Mouse (Mus musculus): ENCODE data around the gene Hist1h2ai. TPM values are rescaled to one million over a fixed set of nuclear protein-coding genes. Genes with fewer than 3 reads are reported as not detected.
"Not testable (repeated sequence)": the region's sequence is repeated elsewhere in the genome, so short reads cannot be mapped to it uniquely, and the experiment has no call there.

Hist1h2ai gene
- polyA plus RNA-seq, 1 experiment = 1.7 TPM

DNA sequence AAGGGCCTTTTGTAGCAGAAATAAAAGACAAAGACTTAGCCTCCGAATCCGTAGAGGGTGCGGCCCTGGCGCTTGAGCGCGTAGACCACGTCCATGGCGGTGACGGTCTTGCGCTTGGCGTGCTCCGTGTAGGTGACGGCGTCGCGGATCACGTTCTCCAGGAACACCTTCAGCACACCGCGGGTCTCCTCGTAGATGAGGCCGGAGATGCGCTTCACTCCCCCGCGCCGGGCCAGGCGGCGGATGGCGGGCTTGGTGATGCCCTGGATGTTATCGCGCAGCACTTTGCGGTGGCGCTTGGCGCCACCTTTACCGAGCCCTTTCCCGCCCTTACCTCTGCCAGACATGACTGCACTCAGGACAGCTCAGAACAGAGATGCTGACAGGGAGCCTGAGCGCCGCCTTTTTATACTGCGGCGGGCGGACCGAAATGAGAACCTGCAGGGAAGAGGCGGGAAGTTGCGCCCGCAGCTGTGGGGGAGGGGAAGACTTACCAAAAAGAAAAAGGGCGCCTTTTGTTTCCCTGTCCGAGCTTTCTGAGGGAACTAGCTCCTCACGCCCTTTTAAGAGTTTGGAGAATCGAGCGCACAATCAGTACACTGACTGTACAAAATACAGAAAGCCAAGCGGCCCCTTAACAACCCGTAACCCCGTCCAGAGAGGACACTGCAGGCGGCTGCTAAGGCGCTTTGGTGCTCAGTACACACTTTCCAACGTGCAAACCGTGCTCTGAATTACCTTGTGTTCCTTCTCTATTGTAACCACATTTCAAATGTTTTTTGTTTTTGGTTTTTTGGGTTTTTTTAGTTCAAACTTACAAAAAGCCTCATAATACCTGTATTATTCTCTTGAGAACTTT, 34.2 kb downstream of the Hist1h2ai start, which contains the start of gene Hist1h4k:
Gene Hist1h4k (minus strand): TSS at position 347 of the 859 bp plus-strand sequence.
- not testable (repeated sequence) for H3K4me1 ChIP-seq (ENCODE audit: control insufficient read depth, insufficient read depth, low read length)
- peak; percentile 90 for TF ChIP-seq POLR2A (IDR thresholded peaks at IDR 0.05; ENCODE audit: extremely low read depth, insufficient read depth, low read length)

GRCm38 (mm10) chr13:21751417-21751816, 35.2 kb downstream of the Hist1h2ai start:
- TF ChIP-seq POLR2A (IDR thresholded peaks at IDR 0.05; ENCODE audit: extremely low read depth, insufficient read depth, low read length) (no peak), CTCF (IDR thresholded peaks at IDR 0.05; ENCODE audit: extremely low read depth, insufficient read depth, low read length) (no peak)
- peaks cover 2% of the 10 kb centered on the region; the same call in 1 of the 2 replicates for H3K4me1 ChIP-seq (ENCODE audit: control insufficient read depth, insufficient read depth, low read length)

More for the DNA sequence above, 34.2 kb downstream of the Hist1h2ai start, which contains the start of gene Hist1h4k:
- not testable (repeated sequence) for H3K27ac ChIP-seq (ENCODE audit: insufficient read depth, low read length)
- peak within 1 kb of the TSS; percentile 58 for H3K4me3 ChIP-seq (ENCODE audit: insufficient read depth, low read length)

DNA sequence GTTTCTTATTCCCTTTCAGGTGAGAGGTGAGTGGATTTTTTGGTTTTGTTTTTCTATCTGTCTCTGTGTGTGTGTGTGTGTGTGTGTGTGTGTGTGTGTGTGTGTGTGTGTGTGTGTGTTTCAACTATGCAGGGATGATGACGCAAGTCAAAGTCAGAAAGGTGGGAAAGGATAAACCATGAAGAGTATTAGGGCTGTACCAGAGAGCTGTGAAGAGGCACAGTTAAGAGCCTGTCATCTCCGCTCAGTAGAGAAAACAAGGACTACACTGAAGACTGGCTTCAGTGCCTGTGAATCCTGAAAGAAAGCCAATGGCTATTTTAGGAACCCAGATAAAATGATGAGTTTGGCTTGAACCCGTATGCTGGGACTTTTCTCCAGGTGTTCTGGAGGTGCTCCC, 35.6 kb downstream of the Hist1h2ai start:
- TF ChIP-seq POLR2A (IDR thresholded peaks at IDR 0.05; ENCODE audit: extremely low read depth, insufficient read depth, low read length) (no peak), CTCF (IDR thresholded peaks at IDR 0.05; ENCODE audit: extremely low read depth, insufficient read depth, low read length) (no peak)
- Histone ChIP-seq H3K27ac (ENCODE audit: insufficient read depth, low read length) (no peak overlapping the region), H3K4me1 (ENCODE audit: control insufficient read depth, insufficient read depth, low read length) (peaks cover 2% of the 10 kb centered on the region; the same call in 1 of the 2 replicates), H3K4me3 (ENCODE audit: insufficient read depth, low read length) (no peak overlapping the region)

More at GRCm38 (mm10) chr13:21751417-21751816, 35.2 kb downstream of the Hist1h2ai start:
- H3K4me3 ChIP-seq (ENCODE audit: insufficient read depth, low read length) = no peak overlapping the region
- no peak overlapping the region for H3K27ac ChIP-seq (ENCODE audit: insufficient read depth, low read length)

DNA sequence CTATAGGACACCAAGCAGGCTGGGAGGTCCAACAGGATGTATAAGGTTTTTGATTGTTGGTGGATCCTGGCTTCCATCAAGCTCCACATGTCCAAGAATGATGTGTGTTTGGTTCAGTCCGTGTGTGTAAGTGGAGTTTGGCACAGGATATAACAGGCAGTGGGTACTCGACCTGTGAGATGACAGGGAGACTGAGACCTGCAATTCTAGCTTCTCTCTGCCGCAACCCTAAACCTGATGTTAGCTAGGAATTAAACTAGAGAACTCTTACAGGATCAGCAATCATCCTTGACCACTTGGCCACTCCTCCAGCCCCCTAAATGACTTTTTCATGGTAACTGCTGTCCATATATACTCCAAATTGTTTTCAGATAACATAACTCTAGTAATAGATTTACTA, 36.1 kb downstream of the Hist1h2ai start:
- H3K4me1 ChIP-seq (ENCODE audit: control insufficient read depth, insufficient read depth, low read length) = peaks cover 2% of the 10 kb centered on the region; the same call in 1 of the 2 replicates
- H3K4me3 ChIP-seq (ENCODE audit: insufficient read depth, low read length) = no peak overlapping the region
- TF ChIP-seq POLR2A (IDR thresholded peaks at IDR 0.05; ENCODE audit: extremely low read depth, insufficient read depth, low read length) (no peak), CTCF (IDR thresholded peaks at IDR 0.05; ENCODE audit: extremely low read depth, insufficient read depth, low read length) (no peak)
- no peak overlapping the region for H3K27ac ChIP-seq (ENCODE audit: insufficient read depth, low read length)

DNA sequence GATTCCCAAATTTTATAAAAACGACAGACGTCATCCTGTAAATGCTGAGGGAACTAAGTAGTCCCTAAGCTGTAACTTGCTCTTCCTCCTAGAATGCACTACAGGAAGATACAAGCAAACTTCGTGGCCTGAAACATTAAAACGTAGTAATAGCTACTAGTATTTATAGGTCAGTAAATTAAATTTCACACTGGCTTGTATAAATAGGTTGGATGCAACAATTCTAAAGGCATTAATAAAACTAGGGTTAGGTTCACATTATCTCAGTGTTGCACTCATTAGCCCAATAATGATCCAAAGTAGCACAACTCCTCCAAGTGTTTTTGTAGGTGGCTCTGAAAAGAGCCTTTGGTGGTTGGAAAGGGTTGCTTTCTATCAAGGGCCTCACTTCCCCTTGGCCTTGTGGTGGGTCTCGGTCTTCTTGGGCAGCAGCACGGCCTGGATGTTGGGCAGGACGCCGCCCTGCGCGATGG, 36.9 kb downstream of the Hist1h2ai start:
- peak overlapping the region; percentile 88 for H3K27ac ChIP-seq (ENCODE audit: insufficient read depth, low read length)
- H3K4me3 ChIP-seq (ENCODE audit: insufficient read depth, low read length) = peak overlapping the region; percentile 56
- TF ChIP-seq CTCF (IDR thresholded peaks at IDR 0.05; ENCODE audit: extremely low read depth, insufficient read depth, low read length) (no peak), POLR2A (IDR thresholded peaks at IDR 0.05; ENCODE audit: extremely low read depth, insufficient read depth, low read length) (no peak)
- peaks cover 2% of the 10 kb centered on the region; the same call in 1 of the 2 replicates for H3K4me1 ChIP-seq (ENCODE audit: control insufficient read depth, insufficient read depth, low read length)

DNA sequence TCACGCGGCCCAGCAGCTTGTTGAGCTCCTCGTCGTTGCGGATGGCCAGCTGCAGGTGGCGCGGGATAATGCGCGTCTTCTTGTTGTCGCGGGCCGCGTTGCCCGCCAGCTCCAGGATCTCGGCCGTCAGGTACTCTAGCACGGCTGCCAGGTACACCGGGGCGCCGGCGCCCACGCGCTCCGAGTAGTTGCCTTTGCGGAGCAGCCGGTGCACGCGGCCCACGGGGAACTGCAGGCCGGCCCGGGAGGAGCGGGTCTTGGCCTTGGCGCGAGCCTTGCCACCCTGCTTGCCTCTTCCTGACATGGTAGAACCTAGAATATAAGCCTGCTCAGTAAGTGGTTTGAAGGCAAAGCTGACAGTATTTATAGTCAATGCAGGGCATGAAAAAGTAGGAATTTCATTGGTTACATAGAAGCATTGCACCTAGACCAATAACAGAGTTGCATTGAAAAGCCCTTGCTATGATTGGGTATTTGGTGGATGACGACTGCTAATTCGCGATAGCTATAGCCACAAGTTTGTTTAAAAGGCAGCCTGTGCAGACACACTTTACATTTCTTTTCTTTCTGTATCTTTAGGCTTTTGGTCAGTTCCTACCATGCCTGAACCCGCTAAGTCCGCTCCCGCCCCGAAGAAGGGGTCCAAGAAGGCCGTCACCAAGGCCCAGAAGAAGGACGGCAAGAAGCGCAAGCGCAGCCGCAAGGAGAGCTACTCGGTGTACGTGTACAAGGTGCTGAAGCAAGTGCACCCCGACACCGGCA, 37.5 kb downstream of the Hist1h2ai start, which contains the start of the genes Hist1h2ak and Hist1h2bn:
Gene Hist1h2ak (minus strand): TSS at position 304 of the 762 bp plus-strand sequence.
Gene Hist1h2bn (plus strand): TSS at position 600 of the 762 bp plus-strand sequence.
- H3K4me3 ChIP-seq (ENCODE audit: insufficient read depth, low read length) = peak within 1 kb of the TSS; percentile 56
- peak; percentile 83 for TF ChIP-seq POLR2A (IDR thresholded peaks at IDR 0.05; ENCODE audit: extremely low read depth, insufficient read depth, low read length)
- not testable (repeated sequence) for H3K4me1 ChIP-seq (ENCODE audit: control insufficient read depth, insufficient read depth, low read length)
- peak within 1 kb of the TSS; percentile 88 for H3K27ac ChIP-seq (ENCODE audit: insufficient read depth, low read length)

GRCm38 (mm10) chr13:21754294-21755001, 38.2 kb downstream of the Hist1h2ai start:
- H3K4me1 ChIP-seq (ENCODE audit: control insufficient read depth, insufficient read depth, low read length); H3K27ac ChIP-seq (ENCODE audit: insufficient read depth, low read length): not testable (repeated sequence)
- peak overlapping the region; percentile 56; the same call in 1 of the 2 replicates for H3K4me3 ChIP-seq (ENCODE audit: insufficient read depth, low read length)

GRCm38 (mm10) chr13:21755707-21756106, 39.5 kb downstream of the Hist1h2ai start:
- no peak overlapping the region for H3K27ac ChIP-seq (ENCODE audit: insufficient read depth, low read length)
- no peak overlapping the region for H3K4me3 ChIP-seq (ENCODE audit: insufficient read depth, low read length)
- no peaks in the 10 kb centered on the region for H3K4me1 ChIP-seq (ENCODE audit: control insufficient read depth, insufficient read depth, low read length)
- no peak for TF ChIP-seq CTCF (IDR thresholded peaks at IDR 0.05; ENCODE audit: extremely low read depth, insufficient read depth, low read length)

Other genes with a start within 250 kb of the Hist1h2ai start
- gene Nkapl, start 247.9 kb upstream of the Hist1h2ai start, polyA plus RNA-seq (2012; rRNA removed) = 0.40 and 0.44 TPM in 2 replicates
- gene Zkscan4, start 237.5 kb upstream of the Hist1h2ai start, polyA plus RNA-seq (2012; rRNA removed) = 3.8 and 4.1 TPM in 2 replicates
- not detected in 2 replicates for gene Gm10065, start 237.0 kb upstream of the Hist1h2ai start, polyA plus RNA-seq (2012; rRNA removed)
- gene AK157302, start 221.2 kb upstream of the Hist1h2ai start, polyA plus RNA-seq (2012; rRNA removed) = 1.9 and 2.3 TPM in 2 replicates
- 33.2 and 43.7 TPM in 2 replicates for gene Gm11273, start 215.0 kb upstream of the Hist1h2ai start, polyA plus RNA-seq (2012; rRNA removed)
- 6.7 and 7.0 TPM in 2 replicates for gene Zkscan8, start 185.3 kb upstream of the Hist1h2ai start, polyA plus RNA-seq (2012; rRNA removed)
- not detected in 2 replicates for gene Olfr1366, start 173.6 kb upstream of the Hist1h2ai start, polyA plus RNA-seq (2012; rRNA removed)
- gene Olfr1535, start 156.5 kb upstream of the Hist1h2ai start, polyA plus RNA-seq (2012; rRNA removed) = not detected in 2 replicates
- not detected in 2 replicates for gene Olfr1364, start 134.7 kb upstream of the Hist1h2ai start, polyA plus RNA-seq (2012; rRNA removed)
- not detected in 2 replicates for gene Olfr1362, start 102.4 kb upstream of the Hist1h2ai start, polyA plus RNA-seq (2012; rRNA removed)
- gene Olfr11, start 73.9 kb upstream of the Hist1h2ai start, polyA plus RNA-seq (2012; rRNA removed) = 0.06 TPM in 1 of 2 replicates, not detected in the other
- not detected in 2 replicates for gene Olfr1361, start 53.0 kb upstream of the Hist1h2ai start, polyA plus RNA-seq (2012; rRNA removed)
- gene Olfr1360, start 39.0 kb upstream of the Hist1h2ai start, polyA plus RNA-seq (2012; rRNA removed) = not detected in 2 replicates
- gene Olfr1359, start 18.3 kb upstream of the Hist1h2ai start, polyA plus RNA-seq (2012; rRNA removed) = not detected in 2 replicates
- gene Hist1h2bl, start 279 bp upstream of the Hist1h2ai start, polyA plus RNA-seq (2012; rRNA removed) = 1.2 TPM in 1 of 2 replicates, not detected in the other
- gene Hist1h3h, start 1.2 kb downstream of the Hist1h2ai start, polyA plus RNA-seq (2012; rRNA removed) = 0.91 and 3.1 TPM in 2 replicates
- gene Hist1h2bm, start 5.6 kb downstream of the Hist1h2ai start, polyA plus RNA-seq (2012; rRNA removed) = 0.77 TPM in 1 of 2 replicates, not detected in the other
- gene Hist1h4j, start 18.6 kb downstream of the Hist1h2ai start, polyA plus RNA-seq (2012; rRNA removed) = 2.3 and 2.4 TPM in 2 replicates
- gene Hist1h4k, start 34.1 kb downstream of the Hist1h2ai start, polyA plus RNA-seq (2012; rRNA removed) = 11.0 and 14.4 TPM in 2 replicates
- gene Hist1h2ak, start 37.4 kb downstream of the Hist1h2ai start, polyA plus RNA-seq (2012; rRNA removed) = 0.70 and 1.7 TPM in 2 replicates
- 2.0 and 2.7 TPM in 2 replicates for gene Hist1h2bn, start 37.7 kb downstream of the Hist1h2ai start, polyA plus RNA-seq (2012; rRNA removed)
- gene Hist1h1b, start 64.2 kb downstream of the Hist1h2ai start, polyA plus RNA-seq (2012; rRNA removed) = 0.21 and 0.25 TPM in 2 replicates
- gene Hist1h3i, start 66.9 kb downstream of the Hist1h2ai start, polyA plus RNA-seq (2012; rRNA removed) = 1.3 and 3.1 TPM in 2 replicates
- gene Hist1h2an, start 70.8 kb downstream of the Hist1h2ai start, polyA plus RNA-seq (2012; rRNA removed) = not detected in 2 replicates
- 0.26 and 0.63 TPM in 2 replicates for gene Hist1h2bp, start 71.0 kb downstream of the Hist1h2ai start, polyA plus RNA-seq (2012; rRNA removed)
- 1.2 and 1.7 TPM in 2 replicates for gene Hist1h2bq, start 93.8 kb downstream of the Hist1h2ai start, polyA plus RNA-seq (2012; rRNA removed)
- gene Hist1h2ao, start 94.0 kb downstream of the Hist1h2ai start, polyA plus RNA-seq (2012; rRNA removed) = not detected in 2 replicates
- gene Hist1h4m, start 95.3 kb downstream of the Hist1h2ai start, polyA plus RNA-seq (2012; rRNA removed) = not detected in 2 replicates
- 11.0 and 23.0 TPM in 2 replicates for gene Hist1h4n, start 115.8 kb downstream of the Hist1h2ai start, polyA plus RNA-seq (2012; rRNA removed)
- gene Hist1h2ap, start 117.1 kb downstream of the Hist1h2ai start, polyA plus RNA-seq (2012; rRNA removed) = 2.4 and 3.5 TPM in 2 replicates
- gene Hist1h2br, start 117.3 kb downstream of the Hist1h2ai start, polyA plus RNA-seq (2012; rRNA removed) = 0.34 and 0.92 TPM in 2 replicates
- gene Zfp184, start 228.7 kb downstream of the Hist1h2ai start, polyA plus RNA-seq (2012; rRNA removed) = 2.2 and 2.3 TPM in 2 replicates